Mouse (Mus musculus) kidney, adult 2 months (tissue): Measurements from ENCODE around the gene Stk36. TPM values are rescaled to one million over a fixed set of nuclear protein-coding genes. Genes with fewer than 3 reads are reported as not detected.
A peak's percentile ranks its signal among the peaks of the same experiment; 100 is the strongest.

Experiments used
- DNase-seq: peaks from one replicate; pipeline ENCODE4 v3.0.0; 2021
- H3K27ac ChIP-seq: fragments of 200-500 bp; 2 replicates; pipeline ENCODE4 v1.5.1; 2012; ENCODE audit warnings: low read depth, low read length, control low read depth, inconsistent platforms; ENCODE audit not compliant: insufficient read depth
- H3K27me3 ChIP-seq: fragments of 200-500 bp; replicated peaks from 2 replicates; pipeline ENCODE4 v1.6.1; 2012; ENCODE audit warnings: mild to moderate bottlenecking, moderate library complexity, low read length, inconsistent platforms; ENCODE audit not compliant: control insufficient read depth, insufficient read depth
- H3K36me3 ChIP-seq: fragments of 200-500 bp; 2 replicates; pipeline ENCODE4 v1.6.1; 2012; ENCODE audit warnings: mild to moderate bottlenecking, moderate library complexity, low read length, inconsistent platforms; ENCODE audit not compliant: control insufficient read depth, insufficient read depth
- H3K4me1 ChIP-seq: fragments of 200-500 bp; 2 replicates; pipeline ENCODE4 v1.6.1; 2011; ENCODE audit warnings: low read length; ENCODE audit not compliant: control insufficient read depth, insufficient read depth
- H3K4me3 ChIP-seq: fragments of 200-500 bp; 2 replicates; pipeline ENCODE4 v1.5.1; 2011; ENCODE audit warnings: mild to moderate bottlenecking, low read depth, low read length, control low read depth; ENCODE audit not compliant: insufficient read depth
- CTCF ChIP-seq: fragments of 200-500 bp; conservative IDR thresholded peaks from 2 replicates; pipeline ENCODE4 v1.5.1; 2011; ENCODE audit warnings: low read depth, mild to moderate bottlenecking, control low read depth, low read length, moderate library complexity, mixed read lengths; ENCODE audit not compliant: insufficient read depth, insufficient read length
- POLR2A ChIP-seq: fragments of 200-500 bp; IDR thresholded peaks from one replicate; pipeline ENCODE4 v1.6.1; 2011; ENCODE audit warnings: low read depth, low read length, control low read depth
- WGBS: fragments of 180-500 bp; shearing (Covaris S2); methylation state at CpG from one replicate; pipeline ENCODE4 v1.1.7; 2018; 5-methylcytosine and 5-hydroxymethylcytosine counted together
- polyA plus RNA-seq: library from polyadenylated mRNA; depleted of rRNA; stranded (reverse); fragments of >200 nt; gene quantifications from 2 replicates; pipeline ENCODE4 v1.2.3, GENCODE M21; 2012; rRNA removed

Gene Stk36
- polyA plus RNA-seq, 1 experiment = 5.9 TPM

DNA sequence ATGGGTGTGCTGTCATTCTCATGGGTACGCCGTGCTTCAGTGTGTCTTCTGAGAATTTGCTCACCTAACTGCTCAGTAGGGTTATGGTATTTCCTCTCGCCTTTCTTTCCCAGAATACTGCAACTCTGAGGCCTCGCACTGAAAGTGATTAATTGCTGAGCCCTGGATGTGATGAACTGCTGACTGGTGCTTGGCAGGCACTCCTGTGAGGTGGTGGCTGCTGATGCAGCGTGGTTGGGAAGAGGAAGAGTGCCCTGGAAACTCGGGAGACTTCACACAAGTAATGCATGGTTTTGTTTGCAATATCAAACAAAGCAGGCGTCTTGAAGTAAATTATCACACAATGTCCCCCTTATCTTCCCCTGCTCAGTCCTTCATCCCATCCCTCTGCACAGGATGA lies 71.5 kb downstream of the Stk36 start:
- DNase-seq = peak; percentile 65
- Histone ChIP-seq H3K4me3 (no peak overlapping the region), H3K27me3 (no peaks in the 10 kb centered on the region), H3K36me3 (no peaks in the 10 kb centered on the region), H3K4me1 (peaks cover 9% of the 10 kb centered on the region; the same call in 1 of the 2 replicates), H3K27ac (no peak overlapping the region)
- TF ChIP-seq POLR2A (no peak), CTCF (no peak)
- 47% methylated on average over 7 of the region's 7 CpGs for WGBS

DNA sequence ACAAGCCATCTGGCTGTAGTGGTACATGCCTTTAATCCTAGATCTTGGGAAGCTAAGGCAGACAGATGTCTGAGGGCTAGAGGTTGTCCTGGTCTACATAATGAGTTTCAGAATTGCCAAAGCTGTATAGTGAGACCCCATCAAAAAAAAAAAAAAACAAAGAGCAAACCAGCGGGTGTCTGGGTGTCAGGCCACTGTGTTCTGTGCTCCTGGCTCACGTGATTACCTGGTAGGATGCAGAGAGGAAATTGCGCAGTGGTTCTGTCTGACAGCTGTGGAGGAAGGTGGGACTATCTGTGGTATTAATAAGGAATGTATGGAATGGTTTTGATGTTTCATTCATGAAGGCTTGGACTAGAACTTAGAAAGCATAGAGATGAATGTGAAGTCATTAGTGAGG lies 75.6 kb downstream of the Stk36 start:
- 98% methylated on average over 3 of the region's 3 CpGs for WGBS
- Histone ChIP-seq H3K27me3 (no peaks in the 10 kb centered on the region), H3K4me3 (no peak overlapping the region), H3K4me1 (peaks cover 6% of the 10 kb centered on the region; the same call in 1 of the 2 replicates), H3K27ac (no peak overlapping the region), H3K36me3 (no peaks in the 10 kb centered on the region)
- no peak for DNase-seq
- no peak for TF ChIP-seq POLR2A
- TF ChIP-seq CTCF = no peak

DNA sequence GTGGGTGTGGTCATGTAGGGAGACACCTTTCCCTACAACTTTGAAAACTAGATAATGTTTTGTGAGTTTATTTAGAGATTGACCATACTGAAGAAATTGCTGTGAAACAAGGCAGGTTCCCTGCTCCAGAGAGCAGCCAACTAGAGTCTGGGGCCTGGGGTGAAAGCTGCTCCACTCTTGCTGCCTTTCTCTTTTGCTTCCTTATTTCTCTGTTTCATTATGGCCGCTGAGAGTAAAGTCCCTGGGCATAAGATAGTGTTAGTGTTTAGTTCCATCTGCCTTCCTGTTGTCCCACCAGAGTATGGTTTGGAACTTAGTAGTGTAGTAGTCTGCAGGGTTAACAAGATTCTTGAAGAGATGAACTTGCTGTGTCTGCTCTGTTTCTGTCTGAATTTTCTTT lies 76.6 kb downstream of the Stk36 start:
- H3K27me3 ChIP-seq = no peaks in the 10 kb centered on the region
- H3K4me3 ChIP-seq = no peak overlapping the region
- peaks cover 1% of the 10 kb centered on the region; the same call in 1 of the 2 replicates for H3K36me3 ChIP-seq
- no peak for TF ChIP-seq POLR2A
- no peak for TF ChIP-seq CTCF
- WGBS = 78% methylated on average over 1 of the region's 1 CpGs
- H3K4me1 ChIP-seq = no peaks in the 10 kb centered on the region
- DNase-seq = no peak
- no peak overlapping the region for H3K27ac ChIP-seq

Other genes with a start within 250 kb of the Stk36 start
- gene Catip, start 239.3 kb upstream of the Stk36 start, polyA plus RNA-seq = 0.33 and 0.43 TPM in 2 replicates
- gene Slc11a1, start 226.2 kb upstream of the Stk36 start, polyA plus RNA-seq = 13.4 and 15.3 TPM in 2 replicates
- 185 and 187 TPM in 2 replicates for gene Ctdsp1, start 209.9 kb upstream of the Stk36 start, polyA plus RNA-seq
- 69.8 and 75.0 TPM in 2 replicates for gene Vil1, start 192.1 kb upstream of the Stk36 start, polyA plus RNA-seq
- 16.4 and 18.6 TPM in 2 replicates for gene Cnot9, start 95.4 kb upstream of the Stk36 start, polyA plus RNA-seq
- 1.0 and 1.4 TPM in 2 replicates for gene Plcd4, start 58.6 kb upstream of the Stk36 start, polyA plus RNA-seq
- gene Usp37, start 57.2 kb upstream of the Stk36 start, polyA plus RNA-seq = 4.1 and 4.3 TPM in 2 replicates
- gene Zfp142, start 13.2 kb upstream of the Stk36 start, polyA plus RNA-seq = 11.2 and 12.6 TPM in 2 replicates
- 29.3 and 32.8 TPM in 2 replicates for gene Bcs1l, start 13.2 kb upstream of the Stk36 start, polyA plus RNA-seq
- gene Rnf25, start within 50 bp of the Stk36 start, polyA plus RNA-seq = 63.3 and 64.1 TPM in 2 replicates
- 11.2 and 15.2 TPM in 2 replicates for gene Ttll4, start 60.3 kb downstream of the Stk36 start, polyA plus RNA-seq
- gene Cyp27a1, start 112.1 kb downstream of the Stk36 start, polyA plus RNA-seq = 31.7 and 34.6 TPM in 2 replicates
- 2.9 TPM in 2 replicates for gene Prkag3, start 147.8 kb downstream of the Stk36 start, polyA plus RNA-seq
- gene Wnt6, start 170.4 kb downstream of the Stk36 start, polyA plus RNA-seq = 0.27 and 0.48 TPM in 2 replicates
- 1.2 TPM in 2 replicates for gene Wnt10a, start 190.1 kb downstream of the Stk36 start, polyA plus RNA-seq